Mouse (Mus musculus) kidney, embryonic 15.5 days (tissue): ENCODE measurements at regions not wholly inside any gene's neighbourhood (a gene's known extent, or its start where the extent isn't known, plus 50 kb on each side); places are given as distances from the start of the nearest gene placed in this dataset.

Experiments used
- ATAC-seq: fragments of 200-750 bp; cut with Nextera tagmentation; replicated peaks from 2 replicates; pipeline ENCODE4 v1.8.0; 2017; ENCODE audit warnings: moderate TSS enrichment; ENCODE audit not compliant: low FRiP score
- H3K27ac ChIP-seq: fragments of 300-500 bp; sonication (generic); 2 replicates; pipeline ENCODE4 v1.5.1; 2015; ENCODE audit warnings: mild to moderate bottlenecking, inconsistent platforms
- H3K27me3 ChIP-seq: fragments of 300-500 bp; sonication (generic); 2 replicates; pipeline ENCODE4 v1.6.1; 2015; ENCODE audit warnings: inconsistent platforms
- H3K36me3 ChIP-seq: fragments of 300-500 bp; sonication (generic); 2 replicates; pipeline ENCODE4 v1.6.1; 2015; ENCODE audit warnings: inconsistent platforms
- H3K4me1 ChIP-seq: fragments of 300-500 bp; sonication (generic); 2 replicates; pipeline ENCODE4 v1.6.1; 2015; ENCODE audit warnings: inconsistent platforms
- H3K4me2 ChIP-seq: fragments of 300-500 bp; sonication (generic); 2 replicates; pipeline ENCODE4 v1.6.1; 2015; ENCODE audit warnings: moderate library complexity, mild to moderate bottlenecking, inconsistent platforms
- H3K4me3 ChIP-seq: fragments of 300-500 bp; sonication (generic); replicated peaks from 2 replicates; pipeline ENCODE4 v1.5.1; 2015; ENCODE audit warnings: mild to moderate bottlenecking, inconsistent platforms
- H3K9ac ChIP-seq: fragments of 300-500 bp; sonication (generic); 2 replicates; pipeline ENCODE4 v1.6.1; 2015; ENCODE audit warnings: mild to moderate bottlenecking, inconsistent platforms
- H3K9me3 ChIP-seq: fragments of 300-500 bp; sonication (generic); replicated peaks from 2 replicates; pipeline ENCODE4 v1.6.1; 2016; ENCODE audit warnings: inconsistent platforms
- WGBS: fragments of 180-500 bp; shearing (Covaris S2); methylation state at CpG from one replicate; pipeline ENCODE4 v1.1.7; 2015; ENCODE audit warnings: mixed read lengths; 5-methylcytosine and 5-hydroxymethylcytosine counted together

DNA sequence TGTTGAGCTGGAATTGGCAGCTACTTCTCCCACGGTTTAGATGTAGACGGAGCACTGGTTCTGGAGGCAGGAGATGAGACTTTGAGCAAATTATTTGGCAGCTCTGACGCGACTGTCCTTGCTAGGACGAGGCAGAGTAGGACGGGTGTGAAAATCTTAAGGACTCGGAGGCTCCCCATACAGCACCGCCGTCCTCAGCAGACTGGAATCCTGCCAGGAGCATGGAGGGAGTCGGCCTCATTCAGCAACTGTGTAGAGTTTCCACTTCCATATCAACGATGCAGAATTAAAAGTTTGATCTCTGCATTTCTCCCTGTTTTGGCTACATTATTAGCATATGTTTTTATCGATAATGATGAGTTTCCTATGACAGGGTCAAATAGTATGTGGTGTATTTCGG, 117.7 kb upstream of the Plcz1 start:
- no peak overlapping the region for H3K27ac ChIP-seq
- H3K9me3 ChIP-seq: no peaks in the 10 kb centered on the region
- H3K27me3 ChIP-seq: no peaks in the 10 kb centered on the region
- no peaks in the 10 kb centered on the region for H3K4me1 ChIP-seq
- ATAC-seq: no peak
- no peak overlapping the region for H3K9ac ChIP-seq
- H3K4me2 ChIP-seq: no peak overlapping the region
- no peak overlapping the region for H3K4me3 ChIP-seq
- 77% methylated on average over 13 of the region's 13 CpGs for WGBS
- H3K36me3 ChIP-seq: no peaks in the 10 kb centered on the region

DNA sequence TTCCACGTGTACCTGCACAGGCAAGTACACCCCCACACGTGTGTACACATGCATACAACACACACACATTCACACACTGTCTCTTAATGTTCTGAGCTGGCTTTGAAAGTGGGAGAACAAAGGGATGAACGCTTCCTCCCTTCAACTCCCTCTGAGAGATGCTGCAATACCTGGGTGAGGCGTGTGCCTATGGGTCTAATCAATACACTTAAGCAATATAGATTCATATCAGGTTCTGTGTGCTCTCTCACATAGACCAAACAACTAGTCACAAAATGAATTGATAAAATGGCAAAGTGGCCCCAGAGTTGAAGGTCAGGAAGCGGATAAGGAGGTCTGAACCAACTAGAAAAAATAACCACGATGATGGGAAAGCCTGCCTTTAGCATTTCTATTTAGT, 116.1 kb upstream of the Plcz1 start:
- H3K4me2 ChIP-seq: no peak overlapping the region
- H3K27me3 ChIP-seq: no peaks in the 10 kb centered on the region
- H3K27ac ChIP-seq: no peak overlapping the region
- no peaks in the 10 kb centered on the region for H3K36me3 ChIP-seq
- H3K4me1 ChIP-seq: no peaks in the 10 kb centered on the region
- no peak overlapping the region for H3K4me3 ChIP-seq
- no peak overlapping the region for H3K9ac ChIP-seq
- H3K9me3 ChIP-seq: no peaks in the 10 kb centered on the region
- no peak for ATAC-seq
- 89% methylated on average over 6 of the region's 6 CpGs for WGBS

DNA sequence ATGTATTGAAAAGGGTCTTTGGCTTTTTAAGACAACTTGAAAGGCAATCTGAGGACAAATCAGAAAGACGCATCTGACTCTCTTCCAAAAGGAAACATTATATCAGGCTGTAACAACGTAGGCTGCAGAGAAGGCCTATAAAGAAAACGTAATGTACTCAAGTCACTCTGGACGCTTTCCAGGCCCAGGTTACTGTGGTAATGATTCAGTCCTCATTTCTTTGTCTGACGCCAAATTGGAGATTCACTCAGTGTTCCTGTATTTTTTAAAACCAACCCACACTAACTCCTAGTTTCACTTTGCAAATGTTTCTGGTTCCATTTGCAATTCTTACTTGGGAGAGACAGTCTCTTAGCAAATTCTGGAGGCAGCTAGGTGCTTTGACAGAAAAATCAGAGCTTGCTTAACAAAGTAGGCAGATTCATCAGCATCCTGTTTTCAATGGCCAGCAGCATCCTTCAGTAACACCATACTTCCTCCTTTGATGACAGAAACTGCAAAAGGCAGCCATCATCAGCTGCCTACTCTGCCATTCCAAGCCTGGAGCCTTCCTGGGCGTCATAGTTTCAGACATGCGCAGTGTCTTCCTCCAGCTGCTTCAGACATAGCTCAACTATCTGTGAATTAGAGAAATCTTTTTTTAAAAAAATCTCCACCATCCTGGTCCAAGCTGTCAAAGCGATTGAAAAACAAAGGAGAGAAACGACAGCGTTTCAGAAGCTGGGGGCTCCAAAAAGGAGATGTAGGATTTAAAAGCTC, 111.3 kb upstream of the Plcz1 start:
- no peak for ATAC-seq

DNA sequence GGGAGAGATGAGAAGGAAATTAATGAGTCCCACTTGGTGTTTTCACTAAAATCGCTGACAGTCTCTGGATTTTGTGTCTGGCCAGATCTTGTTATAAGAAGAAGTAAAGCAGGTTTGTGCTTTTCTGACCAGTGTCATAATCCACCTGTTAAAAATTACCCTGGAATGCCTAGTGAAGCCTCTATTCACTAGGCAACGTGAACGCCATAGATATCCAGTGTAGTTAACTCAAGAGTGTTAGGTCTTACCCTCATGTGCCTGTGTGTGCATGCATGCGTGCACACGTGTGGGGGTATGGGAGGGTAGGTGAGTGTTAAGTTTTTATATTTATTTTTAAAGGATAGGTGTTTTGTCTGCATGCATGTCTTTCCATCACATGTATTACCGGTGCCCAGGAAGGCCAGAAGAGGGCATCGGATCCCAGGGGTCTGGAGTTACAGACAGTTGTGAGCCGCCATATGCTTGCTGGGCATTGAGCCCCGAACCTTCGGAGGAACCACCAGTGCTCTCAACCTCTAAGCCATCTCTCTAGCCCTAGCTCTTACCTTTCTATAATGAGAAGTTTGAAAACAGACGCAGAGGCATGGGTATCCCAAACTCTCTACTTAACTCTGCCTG, 107.5 kb upstream of the Plcz1 start:
- no peak overlapping the region for H3K4me2 ChIP-seq
- peak; percentile 84 for ATAC-seq
- H3K9ac ChIP-seq: no peak overlapping the region
- no peaks in the 10 kb centered on the region for H3K27me3 ChIP-seq
- peak overlapping the region; percentile 59 for H3K27ac ChIP-seq
- H3K4me1 ChIP-seq: peaks cover 13% of the 10 kb centered on the region
- no peak overlapping the region for H3K4me3 ChIP-seq
- H3K9me3 ChIP-seq: no peaks in the 10 kb centered on the region
- H3K36me3 ChIP-seq: no peaks in the 10 kb centered on the region
- 85% methylated on average over 11 of the region's 11 CpGs for WGBS

More for the DNA sequence above, 111.3 kb upstream of the Plcz1 start:
- Histone ChIP-seq H3K4me3 (no peak overlapping the region), H3K9me3 (no peaks in the 10 kb centered on the region), H3K4me1 (peaks cover 9% of the 10 kb centered on the region), H3K27ac (no peak overlapping the region), H3K4me2 (no peak overlapping the region), H3K36me3 (no peaks in the 10 kb centered on the region), H3K9ac (no peak overlapping the region), H3K27me3 (no peaks in the 10 kb centered on the region)
- 58% methylated on average over 10 of the region's 10 CpGs for WGBS

DNA sequence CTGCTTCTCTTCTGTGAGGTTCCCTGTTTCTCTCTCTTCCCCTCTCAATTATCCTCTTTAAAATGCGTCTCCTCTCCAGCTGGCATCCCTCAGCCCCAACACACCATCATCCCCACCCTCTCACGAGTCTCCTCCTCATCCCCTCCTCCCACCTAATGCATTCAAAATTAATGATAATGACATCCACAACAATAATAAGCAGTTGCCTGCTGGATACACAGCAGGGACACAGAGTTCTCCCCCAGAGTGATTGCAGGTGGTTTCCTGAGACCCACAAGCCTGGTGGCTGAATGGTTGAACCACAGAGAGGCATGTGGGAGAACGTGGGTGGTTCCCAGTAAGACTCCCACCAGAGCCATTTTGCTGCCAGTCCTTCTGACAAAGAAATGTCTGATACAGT, 106.9 kb upstream of the Plcz1 start:
- peak overlapping the region; percentile 59 for H3K27ac ChIP-seq
- 26% methylated on average over 3 of the region's 3 CpGs for WGBS

DNA sequence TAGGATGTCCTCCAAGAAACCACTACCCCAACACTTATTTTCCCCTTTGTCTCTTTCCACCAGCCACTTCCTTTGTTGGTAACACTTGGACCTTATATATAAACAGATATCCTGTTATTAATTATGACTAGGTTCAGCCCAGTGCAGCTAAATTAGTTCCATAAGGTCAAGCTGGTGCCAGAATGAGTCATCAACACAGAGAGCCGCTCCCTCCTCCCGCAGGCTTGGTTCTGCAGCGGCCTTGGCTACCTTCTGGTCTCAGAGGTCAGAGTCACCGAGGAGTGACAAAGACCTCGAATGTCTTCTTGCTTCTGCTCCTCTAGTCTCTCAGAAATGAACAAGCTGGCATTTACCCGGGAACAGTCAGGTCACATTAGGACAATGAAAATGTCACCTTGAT, 106.5 kb upstream of the Plcz1 start:
- no peaks in the 10 kb centered on the region for H3K36me3 ChIP-seq
- 33% methylated on average over 6 of the region's 6 CpGs for WGBS
- H3K9me3 ChIP-seq: no peaks in the 10 kb centered on the region
- H3K4me1 ChIP-seq: peaks cover 13% of the 10 kb centered on the region
- peak overlapping the region; percentile 59 for H3K27ac ChIP-seq
- no peak overlapping the region for H3K4me2 ChIP-seq
- no peak overlapping the region for H3K9ac ChIP-seq
- no peaks in the 10 kb centered on the region for H3K27me3 ChIP-seq
- ATAC-seq: peak; percentile 13; the same call in 1 of the 2 replicates
- no peak overlapping the region for H3K4me3 ChIP-seq

More for the DNA sequence above, 106.9 kb upstream of the Plcz1 start:
- Histone ChIP-seq H3K4me3 (no peak overlapping the region), H3K4me1 (peaks cover 13% of the 10 kb centered on the region), H3K27me3 (no peaks in the 10 kb centered on the region), H3K9me3 (no peaks in the 10 kb centered on the region), H3K9ac (no peak overlapping the region), H3K36me3 (no peaks in the 10 kb centered on the region), H3K4me2 (no peak overlapping the region)
- peak; percentile 78 for ATAC-seq

DNA sequence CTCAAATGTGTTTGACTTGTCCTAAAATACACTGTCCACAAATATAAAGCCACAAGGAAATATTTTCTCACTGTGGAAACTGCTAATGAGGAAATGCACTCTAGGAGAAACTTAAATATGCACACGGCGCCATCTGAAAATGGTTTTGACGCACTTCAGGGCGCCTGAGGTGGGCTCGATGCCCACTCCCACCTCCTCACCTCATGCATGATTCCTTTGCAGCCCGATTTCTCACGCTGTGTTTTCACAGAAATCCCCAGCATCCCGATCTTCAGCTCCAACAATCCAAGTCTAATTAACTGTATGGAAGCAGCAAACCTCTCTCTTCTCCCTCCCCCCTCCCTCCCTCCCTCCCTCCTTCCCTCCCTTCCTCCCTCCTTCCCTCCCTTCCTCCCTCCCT, 92.5 kb upstream of the Plcz1 start:
- Histone ChIP-seq H3K9ac (no peak overlapping the region), H3K9me3 (no peaks in the 10 kb centered on the region), H3K4me1 (no peaks in the 10 kb centered on the region), H3K36me3 (no peaks in the 10 kb centered on the region), H3K4me2 (no peak overlapping the region), H3K27ac (no peak overlapping the region), H3K27me3 (no peaks in the 10 kb centered on the region), H3K4me3 (no peak overlapping the region)
- 82% methylated on average over 8 of the region's 8 CpGs for WGBS
- no peak for ATAC-seq

DNA sequence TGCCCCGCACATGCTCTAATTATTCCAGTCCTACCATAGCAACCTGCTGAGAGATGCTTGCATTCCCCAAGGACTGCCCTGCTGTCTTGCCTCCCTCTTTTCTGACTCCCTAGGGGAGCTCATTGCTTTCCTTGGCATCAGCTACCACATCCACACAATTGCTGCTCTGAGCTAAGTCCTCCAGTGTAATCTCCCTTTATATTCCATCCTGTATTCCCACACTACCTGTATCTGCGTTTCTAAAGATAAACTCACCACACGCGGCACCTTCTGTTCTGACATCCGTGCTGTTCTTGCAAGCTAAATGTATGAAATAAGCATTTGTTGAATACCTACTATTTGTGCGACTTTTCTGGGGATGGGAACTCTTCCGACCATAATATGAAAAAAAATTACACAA, 85.4 kb upstream of the Plcz1 start:
- Histone ChIP-seq H3K9ac (no peak overlapping the region), H3K27me3 (no peaks in the 10 kb centered on the region), H3K9me3 (no peaks in the 10 kb centered on the region), H3K4me3 (no peak overlapping the region), H3K4me1 (no peaks in the 10 kb centered on the region), H3K36me3 (no peaks in the 10 kb centered on the region), H3K27ac (no peak overlapping the region), H3K4me2 (no peak overlapping the region)
- 91% methylated on average over 7 of the region's 7 CpGs for WGBS
- ATAC-seq: no peak

DNA sequence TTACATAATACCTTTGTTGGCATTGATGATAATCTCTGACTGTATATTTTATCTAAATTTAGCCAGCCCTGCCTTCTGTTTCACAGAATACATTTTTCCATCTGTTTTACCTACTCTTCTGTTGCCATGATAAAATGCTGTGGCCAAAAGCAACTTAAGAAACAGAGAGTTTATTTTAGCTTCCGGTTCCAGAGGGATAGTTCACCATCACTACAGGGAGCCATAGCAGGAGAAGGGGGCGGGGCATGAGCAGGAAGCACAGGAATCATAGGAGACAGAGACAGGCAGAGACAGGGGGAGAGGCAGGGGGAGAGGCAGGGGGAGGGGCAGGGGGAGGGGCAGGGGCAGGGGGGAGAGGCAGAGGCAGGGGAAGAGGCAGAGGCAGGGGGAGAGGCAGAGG, 72.8 kb upstream of the Plcz1 start:
- no peak for ATAC-seq
- Histone ChIP-seq H3K4me2 (no peak overlapping the region), H3K9me3 (no peaks in the 10 kb centered on the region), H3K4me1 (no peaks in the 10 kb centered on the region), H3K9ac (no peak overlapping the region), H3K4me3 (no peak overlapping the region), H3K36me3 (no peaks in the 10 kb centered on the region), H3K27ac (no peak overlapping the region), H3K27me3 (no peaks in the 10 kb centered on the region)
- WGBS: 83% methylated on average over 2 of the region's 2 CpGs

DNA sequence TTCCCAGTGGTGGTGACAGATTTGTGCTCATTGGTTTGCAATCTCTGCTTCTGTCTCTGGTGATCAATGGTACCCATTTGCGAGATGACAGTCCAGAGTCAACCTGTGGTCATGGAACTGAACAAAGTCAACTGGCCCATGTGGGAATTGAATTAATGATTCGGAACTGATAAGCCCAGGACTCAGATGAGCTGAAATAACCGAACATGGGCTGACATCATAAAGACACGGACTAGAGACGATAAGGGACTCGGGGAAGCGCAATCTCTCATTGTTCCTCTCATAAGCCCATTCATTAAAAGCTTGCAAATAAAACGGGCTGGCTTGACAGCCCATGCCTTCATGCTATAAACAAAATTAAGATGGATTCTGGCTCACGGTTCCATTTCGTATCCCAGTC, 70.8 kb upstream of the Plcz1 start:
- no peaks in the 10 kb centered on the region for H3K36me3 ChIP-seq
- H3K9ac ChIP-seq: no peak overlapping the region
- H3K27ac ChIP-seq: no peak overlapping the region
- H3K4me3 ChIP-seq: no peak overlapping the region
- no peaks in the 10 kb centered on the region for H3K9me3 ChIP-seq
- H3K4me2 ChIP-seq: no peak overlapping the region
- no peaks in the 10 kb centered on the region for H3K4me1 ChIP-seq
- ATAC-seq: no peak
- WGBS: 86% methylated on average over 10 of the region's 10 CpGs
- H3K27me3 ChIP-seq: no peaks in the 10 kb centered on the region

DNA sequence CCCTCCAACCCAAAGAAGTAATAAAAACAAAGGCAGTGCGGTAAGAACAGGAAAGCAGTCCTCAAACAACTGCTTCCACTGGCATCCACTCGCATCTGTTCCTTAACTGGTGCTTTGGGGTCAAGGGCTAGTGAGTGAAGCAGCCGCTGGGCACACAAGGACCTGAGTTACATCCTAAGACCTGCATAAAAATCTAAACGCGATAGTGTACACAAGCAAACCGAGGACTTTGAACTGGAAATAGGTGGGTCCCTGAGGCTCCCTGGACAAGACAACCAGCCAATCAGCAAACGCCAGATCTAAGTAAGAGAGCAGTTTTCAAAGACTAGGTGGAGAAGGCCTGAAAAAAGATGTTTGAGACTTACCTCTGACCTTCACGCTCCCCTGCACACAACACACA, 66.8 kb upstream of the Plcz1 start:
- Histone ChIP-seq H3K9me3 (no peaks in the 10 kb centered on the region), H3K4me1 (no peaks in the 10 kb centered on the region), H3K4me3 (no peak overlapping the region), H3K27me3 (no peaks in the 10 kb centered on the region), H3K9ac (no peak overlapping the region), H3K27ac (no peak overlapping the region), H3K4me2 (no peak overlapping the region), H3K36me3 (no peaks in the 10 kb centered on the region)
- no peak for ATAC-seq
- 59% methylated on average over 8 of the region's 8 CpGs for WGBS

DNA sequence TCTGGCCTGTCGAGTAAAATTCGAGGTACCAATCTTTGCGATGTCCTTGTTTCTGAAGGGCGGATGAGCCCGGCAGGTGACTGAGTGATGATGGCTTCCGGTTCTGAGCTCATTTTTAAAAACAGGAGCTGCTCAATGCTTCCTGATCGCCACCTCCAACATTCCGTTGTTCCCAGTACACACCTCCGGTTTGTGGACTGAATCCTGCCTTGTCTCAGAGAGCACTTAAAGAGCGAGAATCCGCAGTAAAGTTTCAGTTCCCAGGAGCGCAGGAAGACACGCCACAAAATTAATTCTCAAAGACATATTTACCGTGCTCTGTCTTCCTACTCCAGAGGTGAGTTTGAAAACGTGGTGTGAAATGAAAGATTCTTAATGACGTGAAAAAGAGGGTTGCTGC, 66.4 kb upstream of the Plcz1 start:
- Histone ChIP-seq H3K27ac (no peak overlapping the region), H3K9ac (no peak overlapping the region), H3K27me3 (no peaks in the 10 kb centered on the region), H3K36me3 (no peaks in the 10 kb centered on the region), H3K4me3 (no peak overlapping the region), H3K4me1 (no peaks in the 10 kb centered on the region), H3K4me2 (no peak overlapping the region), H3K9me3 (no peaks in the 10 kb centered on the region)
- WGBS: 81% methylated on average over 16 of the region's 16 CpGs
- no peak for ATAC-seq

DNA sequence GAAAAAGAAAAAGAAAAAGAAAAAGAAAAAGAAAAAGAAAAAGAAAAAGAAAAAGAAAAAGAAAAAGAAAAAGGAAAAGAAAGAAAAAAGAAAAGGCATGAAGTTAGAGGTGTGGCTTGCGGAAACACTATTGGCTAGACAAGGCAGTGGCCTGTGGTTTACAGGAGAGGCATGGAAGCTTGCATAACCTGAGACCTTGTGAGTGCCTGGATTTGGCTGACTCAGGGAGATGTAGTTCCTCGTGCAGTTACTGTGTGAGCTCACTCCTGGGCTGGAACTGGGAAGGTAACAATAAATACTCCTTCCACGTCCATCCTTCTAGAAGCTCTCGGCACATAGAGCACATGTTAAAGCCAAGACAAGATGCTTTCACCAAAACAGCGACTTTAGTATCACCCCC, 64.9 kb upstream of the Plcz1 start:
- Histone ChIP-seq H3K4me2 (no peak overlapping the region), H3K36me3 (no peaks in the 10 kb centered on the region), H3K27ac (no peak overlapping the region), H3K4me3 (no peak overlapping the region), H3K4me1 (no peaks in the 10 kb centered on the region), H3K9me3 (no peaks in the 10 kb centered on the region), H3K27me3 (no peaks in the 10 kb centered on the region), H3K9ac (no peak overlapping the region)
- 87% methylated on average over 5 of the region's 5 CpGs for WGBS
- no peak for ATAC-seq
